Mouse (Mus musculus) neural tube, embryonic 12.5 days (tissue): Measurements from ENCODE around the gene Aebp2. TPM values are rescaled to one million over a fixed set of nuclear protein-coding genes. Genes with fewer than 3 reads are reported as not detected.
A peak's percentile ranks its signal among the peaks of the same experiment; 100 is the strongest.
"Not testable (repeated sequence)": the region's sequence is repeated elsewhere in the genome, so short reads cannot be mapped to it uniquely, and the experiment has no call there.

Experiments used
- ATAC-seq: fragments of 200-750 bp; cut with Nextera tagmentation; 2 replicates; pipeline ENCODE4 v1.8.0; 2017; ENCODE audit warnings: low read depth, mild to moderate bottlenecking, moderate TSS enrichment, moderate library complexity; ENCODE audit not compliant: low FRiP score
- H3K27ac ChIP-seq: fragments of 300-500 bp; sonication (generic); 2 replicates; pipeline ENCODE4 v1.5.1; 2016
- H3K27me3 ChIP-seq: fragments of 300-500 bp; sonication (generic); replicated peaks from 2 replicates; pipeline ENCODE4 v1.6.1; 2016; ENCODE audit warnings: mild to moderate bottlenecking
- H3K36me3 ChIP-seq: fragments of 300-500 bp; sonication (generic); 2 replicates; pipeline ENCODE4 v1.6.1; 2016; ENCODE audit warnings: mild to moderate bottlenecking
- H3K4me1 ChIP-seq: fragments of 300-500 bp; sonication (generic); 2 replicates; pipeline ENCODE4 v1.6.1; 2016
- H3K4me2 ChIP-seq: fragments of 300-500 bp; sonication (generic); replicated peaks from 2 replicates; pipeline ENCODE4 v1.6.1; 2016; ENCODE audit warnings: mild to moderate bottlenecking
- H3K4me3 ChIP-seq: fragments of 300-500 bp; sonication (generic); 2 replicates; pipeline ENCODE4 v1.5.1; 2016
- H3K9ac ChIP-seq: fragments of 300-500 bp; sonication (generic); 2 replicates; pipeline ENCODE4 v1.6.1; 2016; ENCODE audit warnings: mild to moderate bottlenecking
- H3K9me3 ChIP-seq: fragments of 300-500 bp; sonication (generic); 2 replicates; pipeline ENCODE4 v1.6.1; 2016; ENCODE audit warnings: mild to moderate bottlenecking
- WGBS: fragments of 180-500 bp; shearing (Covaris S2); methylation state at CpG from one replicate; pipeline ENCODE4 v1.1.7; 2016; 5-methylcytosine and 5-hydroxymethylcytosine counted together
- polyA plus RNA-seq: library from polyadenylated mRNA; unstranded; fragments of >200 nt; fragmentation: Nextera tagmentation; extraction: Ambion mirVana; gene quantifications from 2 replicates; pipeline ENCODE4 v1.2.1, GENCODE M21; 2016

Gene Aebp2
- polyA plus RNA-seq, 1 experiment from 2014 or later: 12.9 TPM

- WGBS: 76% methylated on average over 6 of the region's 6 CpGs
- no peak for ATAC-seq
- no peak overlapping the region for H3K4me2 ChIP-seq
- no peak overlapping the region for H3K9ac ChIP-seq
- no peak overlapping the region for H3K27ac ChIP-seq
- H3K9me3 ChIP-seq: no peaks in the 10 kb centered on the region
- no peaks in the 10 kb centered on the region for H3K27me3 ChIP-seq
- no peak overlapping the region for H3K4me3 ChIP-seq
- no peaks in the 10 kb centered on the region for H3K36me3 ChIP-seq
- peaks cover 13% of the 10 kb centered on the region for H3K4me1 ChIP-seq
Measured at GRCm38 (mm10) chr6:140662290-140662689, 39.8 kb downstream of the Aebp2 start.

- not testable (repeated sequence) for H3K4me2 ChIP-seq, H3K4me3 ChIP-seq, H3K27me3 ChIP-seq, H3K9me3 ChIP-seq, H3K27ac ChIP-seq, H3K36me3 ChIP-seq, ATAC-seq, H3K9ac ChIP-seq
- WGBS: 49% methylated on average over 3 of the region's 3 CpGs
- peaks cover 13% of the 10 kb centered on the region for H3K4me1 ChIP-seq
Measured at GRCm38 (mm10) chr6:140662697-140663096, 40.2 kb downstream of the Aebp2 start.

GRCm38 (mm10) chr6:140664611-140665010 lies 42.1 kb downstream of the Aebp2 start:
- 82% methylated on average over 5 of the region's 5 CpGs for WGBS

GRCm38 (mm10) chr6:140666486-140667240 lies 44.2 kb downstream of the Aebp2 start:
- H3K9ac ChIP-seq: no peak overlapping the region
- peak; percentile 72 for ATAC-seq
- H3K4me2 ChIP-seq: no peak overlapping the region
- peaks cover 13% of the 10 kb centered on the region for H3K4me1 ChIP-seq
- no peak overlapping the region for H3K4me3 ChIP-seq
- no peaks in the 10 kb centered on the region for H3K9me3 ChIP-seq
- WGBS: 56% methylated on average over 18 of the region's 18 CpGs
- H3K36me3 ChIP-seq: no peaks in the 10 kb centered on the region
- H3K27ac ChIP-seq: no peak overlapping the region
- H3K27me3 ChIP-seq: no peaks in the 10 kb centered on the region

More at GRCm38 (mm10) chr6:140664611-140665010, 42.1 kb downstream of the Aebp2 start:
- H3K36me3 ChIP-seq: no peaks in the 10 kb centered on the region
- no peak overlapping the region for H3K27ac ChIP-seq
- H3K9me3 ChIP-seq: no peaks in the 10 kb centered on the region
- peaks cover 13% of the 10 kb centered on the region for H3K4me1 ChIP-seq
- H3K4me2 ChIP-seq: no peak overlapping the region
- no peak overlapping the region for H3K9ac ChIP-seq
- no peaks in the 10 kb centered on the region for H3K27me3 ChIP-seq
- no peak overlapping the region for H3K4me3 ChIP-seq
- no peak for ATAC-seq

- 82% methylated on average over 8 of the region's 8 CpGs for WGBS
- no peak overlapping the region for H3K4me3 ChIP-seq
- H3K4me2 ChIP-seq: no peak overlapping the region
- H3K4me1 ChIP-seq: peaks cover 13% of the 10 kb centered on the region
- no peak overlapping the region for H3K27ac ChIP-seq
- H3K36me3 ChIP-seq: no peaks in the 10 kb centered on the region
- H3K27me3 ChIP-seq: no peaks in the 10 kb centered on the region
- no peak overlapping the region for H3K9ac ChIP-seq
- H3K9me3 ChIP-seq: no peaks in the 10 kb centered on the region
- ATAC-seq: peak; percentile 22
Measured at GRCm38 (mm10) chr6:140667289-140667906, 44.9 kb downstream of the Aebp2 start.

GRCm38 (mm10) chr6:140674414-140674813 lies 52.0 kb downstream of the Aebp2 start:
- H3K4me1 ChIP-seq: peaks cover 16% of the 10 kb centered on the region
- H3K9me3 ChIP-seq: no peaks in the 10 kb centered on the region
- no peaks in the 10 kb centered on the region for H3K36me3 ChIP-seq
- H3K4me3 ChIP-seq: no peak overlapping the region
- no peaks in the 10 kb centered on the region for H3K27me3 ChIP-seq
- 71% methylated on average over 3 of the region's 3 CpGs for WGBS
- no peak overlapping the region for H3K27ac ChIP-seq
- H3K9ac ChIP-seq: no peak overlapping the region
- no peak for ATAC-seq
- H3K4me2 ChIP-seq: no peak overlapping the region

GRCm38 (mm10) chr6:140676094-140676493 lies 53.6 kb downstream of the Aebp2 start:
- no peak overlapping the region for H3K27ac ChIP-seq
- H3K4me1 ChIP-seq: peaks cover 16% of the 10 kb centered on the region
- H3K9ac ChIP-seq: no peak overlapping the region
- no peak for ATAC-seq
- H3K27me3 ChIP-seq: no peaks in the 10 kb centered on the region
- H3K4me3 ChIP-seq: no peak overlapping the region
- 87% methylated on average over 4 of the region's 4 CpGs for WGBS
- no peaks in the 10 kb centered on the region for H3K9me3 ChIP-seq
- H3K36me3 ChIP-seq: no peaks in the 10 kb centered on the region
- H3K4me2 ChIP-seq: no peak overlapping the region

GRCm38 (mm10) chr6:140677041-140677440 lies 54.6 kb downstream of the Aebp2 start:
- ATAC-seq: no peak
- H3K27me3 ChIP-seq: no peaks in the 10 kb centered on the region
- no peak overlapping the region for H3K4me2 ChIP-seq
- H3K4me1 ChIP-seq: peaks cover 17% of the 10 kb centered on the region
- H3K27ac ChIP-seq: no peak overlapping the region
- H3K36me3 ChIP-seq: no peaks in the 10 kb centered on the region
- no peaks in the 10 kb centered on the region for H3K9me3 ChIP-seq
- no peak overlapping the region for H3K9ac ChIP-seq
- H3K4me3 ChIP-seq: no peak overlapping the region
- WGBS: 19% methylated on average over 4 of the region's 4 CpGs

- H3K9ac ChIP-seq: no peak overlapping the region
- H3K27ac ChIP-seq: no peak overlapping the region
- peaks cover 24% of the 10 kb centered on the region for H3K4me1 ChIP-seq
- WGBS: 71% methylated on average over 9 of the region's 9 CpGs
- no peak overlapping the region for H3K4me3 ChIP-seq
- no peaks in the 10 kb centered on the region for H3K36me3 ChIP-seq
- no peaks in the 10 kb centered on the region for H3K9me3 ChIP-seq
- no peaks in the 10 kb centered on the region for H3K27me3 ChIP-seq
- H3K4me2 ChIP-seq: no peak overlapping the region
- ATAC-seq: no peak
Measured at GRCm38 (mm10) chr6:140677960-140678359, 55.5 kb downstream of the Aebp2 start.

- H3K36me3 ChIP-seq: no peaks in the 10 kb centered on the region
- no peaks in the 10 kb centered on the region for H3K9me3 ChIP-seq
- H3K4me1 ChIP-seq: peaks cover 29% of the 10 kb centered on the region
- ATAC-seq: peak; percentile 72
- no peak overlapping the region for H3K4me3 ChIP-seq
- H3K4me2 ChIP-seq: peak overlapping the region; percentile 31
- WGBS: 22% methylated on average over 15 of the region's 15 CpGs
- no peaks in the 10 kb centered on the region for H3K27me3 ChIP-seq
- no peak overlapping the region for H3K27ac ChIP-seq
- H3K9ac ChIP-seq: no peak overlapping the region
Measured at GRCm38 (mm10) chr6:140678658-140679271, 56.3 kb downstream of the Aebp2 start.

- Histone ChIP-seq H3K27me3 (no peaks in the 10 kb centered on the region), H3K4me1 (peaks cover 30% of the 10 kb centered on the region), H3K4me2 (no peak overlapping the region), H3K4me3 (no peak overlapping the region), H3K9me3 (no peaks in the 10 kb centered on the region), H3K9ac (no peak overlapping the region), H3K36me3 (no peaks in the 10 kb centered on the region), H3K27ac (no peak overlapping the region)
- WGBS: 48% methylated on average over 7 of the region's 7 CpGs
- no peak for ATAC-seq
Measured at GRCm38 (mm10) chr6:140680713-140681112, 58.2 kb downstream of the Aebp2 start.

- Histone ChIP-seq H3K27me3 (no peaks in the 10 kb centered on the region), H3K9me3 (no peaks in the 10 kb centered on the region), H3K4me2 (peak overlapping the region; percentile 18; the same call in 1 of the 2 replicates), H3K9ac (no peak overlapping the region), H3K27ac (no peak overlapping the region), H3K4me3 (no peak overlapping the region), H3K36me3 (no peaks in the 10 kb centered on the region), H3K4me1 (peaks cover 26% of the 10 kb centered on the region)
- no peak for ATAC-seq
- WGBS: 31% methylated on average over 13 of the region's 13 CpGs
Measured at GRCm38 (mm10) chr6:140682829-140683228, 60.4 kb downstream of the Aebp2 start.
